Mouse (Mus musculus) stomach, postnatal 0 days (tissue): ENCODE results near the gene Cox4i2. TPM values are rescaled to one million over a fixed set of nuclear protein-coding genes. Genes with fewer than 3 reads are reported as not detected.

Source experiments
- ATAC-seq: fragments of 200-750 bp; cut with Nextera tagmentation; 2 replicates; pipeline ENCODE4 v1.8.0; 2017; ENCODE audit not compliant: low FRiP score, low TSS enrichment
- DNase-seq: peaks from one replicate; pipeline ENCODE4 v3.0.0-alpha.2; 2016; ENCODE audit warnings: low spot score
- H3K27ac ChIP-seq: fragments of 300-500 bp; sonication (generic); replicated peaks from 2 replicates; pipeline ENCODE4 v1.5.1; 2014; ENCODE audit warnings: mild to moderate bottlenecking, control low read depth
- H3K27me3 ChIP-seq: fragments of 300-500 bp; sonication (generic); 2 replicates; pipeline ENCODE4 v1.6.1; 2014; ENCODE audit warnings: low read length; ENCODE audit not compliant: control insufficient read depth, insufficient read depth
- H3K36me3 ChIP-seq: fragments of 300-500 bp; sonication (generic); 2 replicates; pipeline ENCODE4 v1.6.1; 2014; ENCODE audit warnings: low read length, mixed read lengths; ENCODE audit not compliant: control insufficient read depth, insufficient read depth
- H3K4me1 ChIP-seq: fragments of 300-500 bp; sonication (generic); replicated peaks from 2 replicates; pipeline ENCODE4 v1.6.1; 2014; ENCODE audit warnings: antibody characterized with exemption; ENCODE audit not compliant: control insufficient read depth, insufficient read depth
- H3K4me2 ChIP-seq: fragments of 300-500 bp; sonication (generic); replicated peaks from 2 replicates; pipeline ENCODE4 v1.6.1; 2014; ENCODE audit warnings: low read depth, mild to moderate bottlenecking, control low read depth, moderate library complexity
- H3K4me3 ChIP-seq: fragments of 300-500 bp; sonication (generic); 2 replicates; pipeline ENCODE4 v1.5.1; 2014; ENCODE audit warnings: low read depth, low read length, control low read depth
- H3K9ac ChIP-seq: fragments of 300-500 bp; sonication (generic); 2 replicates; pipeline ENCODE4 v1.6.1; 2014; ENCODE audit warnings: mild to moderate bottlenecking, low read length, control low read depth, mixed read lengths
- H3K9me3 ChIP-seq: fragments of 300-500 bp; sonication (generic); 2 replicates; pipeline ENCODE4 v1.6.1; 2016; ENCODE audit warnings: low read length; ENCODE audit not compliant: control insufficient read depth
- CTCF ChIP-seq: IDR thresholded peaks from 2 replicates; pipeline ENCODE4 v1.5.1; 2016; ENCODE audit warnings: antibody characterized with exemption, low read depth, mild to moderate bottlenecking, moderate library complexity
- EP300 ChIP-seq: optimal IDR thresholded peaks from 2 replicates; pipeline ENCODE3; 2016; ENCODE audit warnings: antibody characterized with exemption
- WGBS: fragments of 180-500 bp; shearing (Covaris S2); extraction: QIAGEN DNeasy Blood & Tissue Kit; methylation state at CpG from one replicate; pipeline ENCODE4 v1.1.7; 2014; 5-methylcytosine and 5-hydroxymethylcytosine counted together
- polyA plus RNA-seq: library from polyadenylated mRNA; unstranded; fragments of >200 nt; fragmentation: Nextera tagmentation; extraction: Ambion mirVana; gene quantifications from 2 replicates; pipeline ENCODE4 v1.2.1, GENCODE M21; 2015

The Cox4i2 gene
- polyA plus RNA-seq, 1 experiment from 2014 or later, result 10.6 TPM

DNA sequence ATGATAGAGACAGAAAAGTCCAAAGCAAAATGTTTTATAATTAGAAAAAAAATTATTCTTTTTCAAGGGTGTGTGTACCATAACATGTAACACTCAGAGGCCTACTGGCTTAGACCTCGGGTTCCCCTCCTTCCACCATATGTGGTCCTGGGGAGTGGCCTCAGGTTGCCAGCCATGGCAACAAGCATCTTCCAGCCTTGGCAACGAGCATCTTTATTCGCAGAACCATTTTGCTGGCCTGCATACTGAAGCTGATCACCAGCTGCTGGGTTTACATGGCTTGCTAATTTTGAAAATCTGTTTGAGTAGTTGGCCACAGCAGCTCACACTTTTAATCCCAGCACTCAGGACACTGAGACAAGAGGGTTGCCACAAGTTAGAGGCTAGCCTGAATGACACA, 22.0 kb downstream of the Cox4i2 start:
- Histone ChIP-seq H3K27me3 (no peaks in the 10 kb centered on the region), H3K4me3 (no peak overlapping the region), H3K9me3 (no peaks in the 10 kb centered on the region), H3K36me3 (no peaks in the 10 kb centered on the region; the same call in 1 of the 2 replicates), H3K9ac (no peak overlapping the region), H3K27ac (no peak overlapping the region), H3K4me2 (no peak overlapping the region), H3K4me1 (no peaks in the 10 kb centered on the region)
- no peak for TF ChIP-seq EP300
- TF ChIP-seq CTCF, result no peak
- ATAC-seq (no peak), DNase-seq (no peak)
- WGBS, result 89% methylated on average over 3 of the region's 3 CpGs

DNA sequence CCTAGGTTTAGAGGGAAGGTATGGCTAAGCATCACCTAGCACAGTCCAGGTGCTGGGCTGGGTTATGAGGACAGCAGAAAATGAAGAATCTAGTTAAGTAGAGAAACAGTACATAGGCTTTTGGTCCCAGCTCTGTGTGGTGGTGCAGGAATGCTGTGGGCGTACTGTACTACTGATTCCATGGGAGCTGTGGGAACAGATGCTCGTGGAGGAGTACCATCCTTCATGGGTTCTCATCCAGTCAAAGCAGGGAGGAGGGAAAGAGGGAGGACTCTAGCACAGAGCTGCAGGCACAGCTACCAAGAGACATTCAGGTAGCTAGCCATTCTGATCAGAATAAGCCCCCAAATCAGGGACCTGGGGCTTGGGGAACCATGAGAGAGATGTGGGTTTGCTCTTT, 22.5 kb downstream of the Cox4i2 start:
- H3K36me3 ChIP-seq, result peaks cover under 1% of the 10 kb centered on the region; the same call in 1 of the 2 replicates
- no peaks in the 10 kb centered on the region for H3K9me3 ChIP-seq
- no peak for TF ChIP-seq CTCF
- no peak for TF ChIP-seq EP300
- no peak overlapping the region for H3K27ac ChIP-seq
- H3K27me3 ChIP-seq, result no peaks in the 10 kb centered on the region
- no peak overlapping the region for H3K4me2 ChIP-seq
- H3K9ac ChIP-seq, result no peak overlapping the region
- no peak for ATAC-seq
- no peak for DNase-seq
- H3K4me1 ChIP-seq, result no peaks in the 10 kb centered on the region
- H3K4me3 ChIP-seq, result no peak overlapping the region
- WGBS, result 72% methylated on average over 2 of the region's 2 CpGs

DNA sequence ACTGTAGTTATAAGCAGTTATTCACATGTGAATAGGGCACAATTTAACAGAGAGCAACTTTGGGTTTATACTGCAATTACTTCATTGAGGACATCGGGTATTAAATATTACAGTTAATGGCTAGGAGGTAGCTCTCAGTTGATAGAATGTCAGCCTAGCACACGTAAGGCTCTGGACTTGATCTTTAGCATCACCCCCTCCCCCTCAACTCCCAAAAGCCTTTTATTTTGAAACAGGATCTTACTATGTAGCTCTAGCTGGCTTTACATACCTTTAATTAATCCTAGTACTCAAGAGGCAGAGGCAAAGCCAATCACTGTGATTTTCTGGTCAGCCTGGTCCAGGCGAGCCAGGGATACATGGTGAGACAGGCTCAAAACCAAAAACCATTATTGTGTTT, 23.1 kb downstream of the Cox4i2 start:
- WGBS, result 85% methylated on average over 3 of the region's 3 CpGs
- no peak for ATAC-seq

DNA sequence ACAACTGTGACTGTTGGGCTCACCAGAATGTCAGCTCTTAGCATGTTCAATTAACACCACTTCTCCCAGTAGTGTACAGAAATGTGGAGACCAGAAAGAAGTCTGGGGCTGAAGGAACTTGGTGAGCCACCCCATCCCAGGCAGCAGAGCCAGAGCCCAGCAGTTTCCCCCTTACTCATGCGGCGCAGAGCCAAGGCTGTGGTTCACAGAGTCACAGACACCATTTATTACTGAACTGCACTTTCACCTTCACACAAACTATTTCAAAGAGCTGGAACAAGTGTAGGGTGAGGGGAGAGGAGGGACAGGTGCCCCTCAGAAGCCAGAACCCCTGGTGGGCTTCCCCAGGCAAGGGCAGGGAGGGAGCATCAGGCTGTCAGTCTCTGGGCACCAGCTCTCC, 26.5 kb downstream of the Cox4i2 start:
- H3K27ac ChIP-seq, result no peak overlapping the region
- no peak overlapping the region for H3K9ac ChIP-seq
- H3K4me1 ChIP-seq, result peaks cover 4% of the 10 kb centered on the region; the same call in 1 of the 2 replicates
- H3K27me3 ChIP-seq, result no peaks in the 10 kb centered on the region
- peaks cover 5% of the 10 kb centered on the region for H3K36me3 ChIP-seq
- TF ChIP-seq EP300 (no peak), CTCF (no peak)
- H3K4me3 ChIP-seq, result no peak overlapping the region
- H3K9me3 ChIP-seq, result no peaks in the 10 kb centered on the region
- no peak overlapping the region for H3K4me2 ChIP-seq
- 81% methylated on average over 2 of the region's 2 CpGs for WGBS
- ATAC-seq, result no peak
- no peak for DNase-seq

More for the DNA sequence above, 23.1 kb downstream of the Cox4i2 start:
- no peaks in the 10 kb centered on the region for H3K4me1 ChIP-seq
- H3K36me3 ChIP-seq, result peaks cover 5% of the 10 kb centered on the region
- no peaks in the 10 kb centered on the region for H3K27me3 ChIP-seq
- DNase-seq, result no peak
- TF ChIP-seq CTCF (no peak), EP300 (no peak)
- no peaks in the 10 kb centered on the region for H3K9me3 ChIP-seq
- no peak overlapping the region for H3K4me3 ChIP-seq
- no peak overlapping the region for H3K4me2 ChIP-seq
- H3K9ac ChIP-seq, result no peak overlapping the region
- H3K27ac ChIP-seq, result no peak overlapping the region

DNA sequence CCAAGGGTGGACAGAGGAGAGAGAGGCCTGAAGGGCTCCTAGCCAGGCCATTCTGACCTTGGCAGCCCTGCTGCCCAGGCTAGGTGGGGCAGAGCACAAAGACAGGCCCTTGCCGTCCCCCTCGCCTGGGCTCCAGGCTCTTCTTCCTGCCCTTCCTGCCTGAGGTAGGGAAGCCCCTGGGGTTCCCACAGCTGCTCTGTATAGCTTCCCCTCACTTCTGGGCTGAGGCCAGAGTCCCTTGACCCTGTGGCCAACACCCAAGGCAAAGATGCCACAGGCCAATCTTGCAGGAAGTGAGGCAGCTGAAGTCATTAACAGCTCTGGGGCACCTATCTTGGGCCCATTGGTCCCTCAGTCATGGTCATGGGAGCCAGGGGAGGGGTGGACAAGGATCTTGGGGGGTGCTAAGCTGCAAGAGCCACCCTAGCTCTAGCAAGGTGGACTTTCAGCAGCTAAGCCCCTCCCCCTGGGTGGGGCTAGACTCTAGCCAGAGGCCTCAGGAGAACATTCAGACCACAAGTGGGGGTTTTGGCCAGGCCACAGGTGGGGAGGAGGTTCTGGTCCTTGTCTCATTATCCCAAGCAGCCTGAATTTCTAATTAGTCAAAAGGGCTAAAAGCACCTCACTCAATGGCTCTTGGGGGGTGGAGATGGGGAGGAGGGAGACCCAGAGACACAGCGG, 27.2 kb downstream of the Cox4i2 start:
- no peaks in the 10 kb centered on the region for H3K27me3 ChIP-seq
- H3K4me1 ChIP-seq, result peaks cover 8% of the 10 kb centered on the region; the same call in 1 of the 2 replicates
- DNase-seq (no peak), ATAC-seq (no peak; the same call in 1 of the 2 replicates)
- no peak overlapping the region for H3K27ac ChIP-seq
- H3K4me2 ChIP-seq, result no peak overlapping the region
- H3K4me3 ChIP-seq, result no peak overlapping the region
- WGBS, result 87% methylated on average over 3 of the region's 3 CpGs
- peaks cover 5% of the 10 kb centered on the region for H3K36me3 ChIP-seq
- H3K9me3 ChIP-seq, result no peaks in the 10 kb centered on the region
- no peak overlapping the region for H3K9ac ChIP-seq
- no peak for TF ChIP-seq CTCF
- no peak for TF ChIP-seq EP300

DNA sequence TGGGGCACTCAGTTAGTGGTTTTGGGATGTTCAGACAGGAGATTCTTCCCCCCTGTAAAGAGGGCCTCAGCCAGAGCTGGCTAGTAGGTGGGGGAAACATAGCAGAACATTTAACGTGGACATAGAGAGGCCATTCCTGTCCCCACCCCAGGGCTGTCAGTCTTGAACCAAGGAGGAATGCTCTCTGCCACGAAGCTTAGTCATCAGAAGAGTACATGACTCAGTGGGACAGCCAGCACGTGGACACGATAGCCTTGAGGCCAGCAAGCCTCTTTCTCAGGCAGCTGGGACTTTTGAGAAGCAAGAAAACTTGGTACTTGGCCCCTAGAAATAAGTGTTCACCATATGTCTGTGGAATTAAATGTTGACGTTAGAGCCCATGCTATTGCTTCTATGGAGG, 28.7 kb downstream of the Cox4i2 start:
- no peak overlapping the region for H3K9ac ChIP-seq
- DNase-seq (no peak), ATAC-seq (no peak)
- H3K4me1 ChIP-seq, result peaks cover 8% of the 10 kb centered on the region; the same call in 1 of the 2 replicates
- peaks cover 5% of the 10 kb centered on the region for H3K36me3 ChIP-seq
- no peaks in the 10 kb centered on the region for H3K9me3 ChIP-seq
- 66% methylated on average over 5 of the region's 5 CpGs for WGBS
- no peak overlapping the region for H3K27ac ChIP-seq
- H3K27me3 ChIP-seq, result no peaks in the 10 kb centered on the region
- no peak overlapping the region for H3K4me3 ChIP-seq
- no peak overlapping the region for H3K4me2 ChIP-seq
- TF ChIP-seq CTCF (no peak), EP300 (no peak)
